Mouse (Mus musculus): Measurements from ENCODE around the gene Ctbp2.

Ctbp2 gene

DNA sequence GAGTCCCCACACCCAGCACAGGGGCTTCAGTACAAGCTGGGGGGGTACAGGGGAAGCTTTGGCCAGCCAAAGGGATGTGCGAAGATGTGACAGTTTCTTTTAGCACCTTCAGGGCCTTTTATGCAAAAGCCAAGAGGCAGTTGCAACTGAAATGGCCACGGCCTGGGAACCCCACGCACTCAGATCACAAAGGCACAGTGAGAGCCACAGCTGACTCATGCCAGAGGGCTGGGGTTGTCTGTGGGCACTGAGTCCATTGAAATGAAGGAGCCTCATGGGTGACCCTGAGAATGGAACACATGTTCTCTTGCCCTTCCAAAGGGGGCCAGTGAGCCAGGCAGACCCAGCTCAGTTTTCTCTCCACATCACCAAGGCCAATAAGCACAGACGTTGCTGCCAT, 115.5 kb downstream of the Ctbp2 start:
- no peak for DNase-seq (ENCODE audit: low spot score in 2 of 2)

DNA sequence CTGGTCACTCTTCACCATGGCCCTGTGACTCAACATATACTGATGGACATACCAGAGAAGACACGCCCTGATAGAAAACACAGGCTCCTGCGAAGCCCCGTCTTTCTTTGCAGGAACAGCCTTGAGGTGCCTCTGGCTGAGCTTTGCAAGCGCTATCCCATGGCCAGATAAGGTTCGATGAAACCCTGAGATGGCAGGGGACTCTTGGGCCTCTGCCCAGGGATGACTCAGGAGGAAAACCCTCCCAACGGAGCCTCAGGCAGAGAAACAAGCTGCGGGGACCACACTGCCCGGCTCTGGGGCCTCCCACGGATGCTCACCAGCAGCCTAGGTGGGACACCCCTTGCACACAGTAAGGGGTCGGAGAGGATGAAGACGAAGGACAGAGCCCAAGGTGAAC, 116.8 kb downstream of the Ctbp2 start:
- no peak for DNase-seq (ENCODE audit: low spot score in 2 of 2)

- no peak for DNase-seq (ENCODE audit: low spot score in 2 of 2)
Measured at GRCm38 (mm10) chr7:133005772-133006171, 118.4 kb downstream of the Ctbp2 start.

- peak; percentile 80 to 86 for DNase-seq (ENCODE audit: low spot score in 2 of 2)
Measured at GRCm38 (mm10) chr7:133003421-133003820, 120.7 kb downstream of the Ctbp2 start.

DNA sequence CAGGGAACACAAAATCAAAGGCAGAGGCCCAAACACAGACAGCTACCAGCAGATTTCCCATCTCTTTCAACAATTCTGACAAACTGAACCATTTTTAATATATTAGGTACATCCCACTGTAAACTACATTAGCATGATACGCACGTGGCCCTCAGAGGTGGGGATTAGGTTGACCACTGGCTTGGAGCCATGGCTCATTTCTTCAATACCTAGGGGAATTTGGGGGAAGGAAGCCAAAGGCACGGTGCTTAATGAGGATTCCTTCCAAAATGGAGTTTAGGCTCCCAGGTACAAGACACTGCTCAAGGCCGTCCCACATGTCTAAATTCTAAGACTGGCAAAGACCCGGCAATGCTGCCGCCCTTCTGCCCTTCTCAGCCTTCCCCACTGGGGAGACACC, 121.9 kb downstream of the Ctbp2 start:
- no peak for DNase-seq (ENCODE audit: low spot score in 2 of 2)

GRCm38 (mm10) chr7:133001388-133001787, 122.8 kb downstream of the Ctbp2 start:
- DNase-seq (ENCODE audit: low spot score in 2 of 2) = no peak

DNA sequence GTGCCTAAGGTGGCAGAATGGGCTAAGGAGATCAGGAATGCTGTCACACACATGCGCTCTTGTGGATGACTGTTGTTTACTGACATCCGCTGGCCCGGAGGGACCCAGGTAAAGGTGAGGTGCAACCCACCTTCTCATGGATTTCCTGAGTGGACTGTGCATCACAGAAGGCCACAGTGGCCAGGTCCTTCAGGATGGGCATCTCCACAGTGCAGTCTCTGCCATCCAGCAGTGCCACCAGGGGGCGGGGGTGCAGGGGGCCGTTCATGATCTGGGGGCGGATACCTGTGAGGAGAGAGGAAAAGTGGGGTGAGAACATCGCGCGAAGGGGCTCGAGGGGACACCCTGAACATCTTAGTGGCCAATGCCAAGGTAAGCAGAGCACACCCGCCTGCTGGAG, 125.1 kb downstream of the Ctbp2 start:
- no peak for DNase-seq (ENCODE audit: low spot score in 2 of 2)

DNA sequence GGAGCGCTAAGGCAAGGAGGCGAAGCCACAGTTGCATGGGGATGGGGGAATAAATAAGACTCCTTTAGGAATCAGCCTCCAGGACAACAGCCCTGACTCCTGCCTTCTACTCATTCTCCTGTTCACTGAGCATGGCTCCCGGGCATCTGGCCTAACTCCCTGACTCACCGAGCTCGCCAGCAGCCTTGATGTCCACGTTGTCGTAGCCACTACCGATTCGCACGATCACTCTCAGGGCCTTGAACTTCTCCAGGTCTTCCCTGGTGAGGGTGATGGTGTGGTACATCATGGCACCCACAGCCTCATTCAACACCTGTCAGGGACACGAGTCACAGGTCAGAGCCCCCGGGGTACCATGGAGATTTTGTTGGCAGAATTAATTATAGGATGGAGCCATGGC, 125.5 kb downstream of the Ctbp2 start:
- no peak for DNase-seq (ENCODE audit: low spot score in 2 of 2)

- no peak for DNase-seq (ENCODE audit: low spot score in 2 of 2)
Measured at GRCm38 (mm10) chr7:132996391-132996790, 127.8 kb downstream of the Ctbp2 start.

DNA sequence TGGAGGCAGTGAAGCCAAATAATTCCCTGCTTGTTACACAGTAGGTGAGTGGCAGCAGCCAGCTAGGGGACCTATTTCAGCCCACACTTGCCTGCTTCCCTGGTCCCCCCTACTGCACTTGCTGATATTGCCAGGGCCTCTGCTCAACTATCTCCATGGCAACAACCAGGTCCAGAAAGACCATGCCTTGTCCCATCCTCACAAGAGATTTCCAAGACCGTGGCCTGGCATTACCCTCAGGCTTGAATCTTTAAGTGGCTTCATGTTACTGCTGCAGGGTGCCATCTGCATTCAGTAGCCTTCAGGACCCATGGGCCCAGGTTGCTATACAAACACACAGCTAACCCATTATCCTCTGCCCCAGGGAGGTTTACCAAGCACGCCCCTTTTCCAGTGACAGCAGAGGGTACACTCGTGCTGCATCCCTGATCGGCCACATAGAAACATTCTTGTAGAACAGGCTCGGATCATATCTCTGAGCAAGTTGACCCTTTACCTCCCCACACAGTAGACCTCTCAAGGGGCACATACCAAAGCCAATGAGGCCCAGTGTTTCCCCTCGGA, 129.4 kb downstream of the Ctbp2 start:
- DNase-seq (ENCODE audit: low spot score in 2 of 2) = no peak

DNA sequence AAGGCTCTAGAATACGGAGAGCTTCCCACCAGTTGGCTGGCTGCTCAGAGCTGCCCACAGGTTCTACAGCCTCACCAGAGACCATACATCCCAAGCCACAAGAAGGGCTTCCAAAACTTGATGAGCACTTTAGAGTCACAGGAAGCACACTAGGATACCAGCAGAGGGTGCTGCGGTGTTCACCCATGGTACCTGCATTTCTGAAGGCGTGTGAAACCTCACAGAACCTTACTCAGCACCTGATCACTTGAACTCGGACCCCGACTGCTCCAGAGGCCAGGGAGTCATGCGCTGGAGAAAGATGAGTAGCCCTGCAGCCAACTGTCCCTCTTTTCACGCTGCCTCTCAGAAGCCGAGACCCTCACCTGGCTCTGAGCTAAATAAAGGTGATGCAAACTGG, 130.0 kb downstream of the Ctbp2 start:
- DNase-seq (ENCODE audit: low spot score in 2 of 2) = no peak

- no peak for DNase-seq (ENCODE audit: low spot score in 2 of 2)
Measured at GRCm38 (mm10) chr7:132992967-132993615, 131.1 kb downstream of the Ctbp2 start.

DNA sequence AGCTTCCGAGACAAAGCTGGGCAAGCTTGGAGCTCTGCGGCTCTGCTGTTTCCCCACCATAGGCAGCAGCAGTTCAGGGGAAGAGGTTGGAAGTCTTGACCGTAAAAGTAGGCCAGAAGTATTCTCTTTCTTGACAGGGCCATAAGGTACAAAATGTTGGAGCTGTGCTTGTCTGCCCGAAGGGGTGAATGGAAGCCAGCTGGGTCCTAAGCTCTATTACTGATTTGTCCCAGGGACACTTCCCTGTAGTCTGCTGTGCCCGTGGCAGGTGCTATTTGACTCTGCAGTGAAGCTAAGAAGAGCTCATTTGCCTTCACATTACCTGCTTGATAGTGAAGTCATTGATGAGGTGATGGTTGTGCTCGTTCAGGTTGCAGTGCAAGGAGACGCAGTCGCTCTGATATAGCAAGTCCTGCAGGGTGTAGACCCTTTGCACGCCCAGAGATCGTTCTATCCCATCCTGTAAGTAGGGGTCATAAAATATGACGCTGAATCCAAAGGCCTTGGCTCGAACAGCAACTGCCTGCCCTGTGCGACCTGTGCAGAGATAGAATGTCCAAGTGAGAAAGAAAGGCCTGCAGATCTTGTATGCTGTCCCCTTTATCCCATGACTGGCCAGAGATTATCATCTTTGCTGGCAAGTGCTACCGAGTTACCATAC, 132.8 kb downstream of the Ctbp2 start:
- no peak for DNase-seq (ENCODE audit: low spot score in 2 of 2)

DNA sequence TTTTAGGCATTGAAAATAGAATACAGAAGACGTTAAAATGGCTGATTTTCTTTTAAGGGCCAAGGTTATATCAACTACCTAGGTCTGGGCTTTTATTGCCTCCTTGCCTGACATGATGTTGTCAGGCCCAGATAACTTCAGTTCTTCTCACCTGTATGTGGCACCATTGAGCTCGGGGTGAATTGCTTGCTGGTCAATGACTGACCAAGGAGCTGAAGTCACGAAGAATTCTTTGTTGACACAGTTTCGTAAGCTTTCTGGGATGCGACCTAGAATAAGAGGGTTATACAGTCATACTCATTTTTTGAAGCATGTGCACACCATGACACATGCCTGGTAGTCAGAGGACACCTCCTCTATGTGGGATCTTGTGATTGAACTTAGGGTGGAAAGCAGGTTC, 134.3 kb downstream of the Ctbp2 start:
- DNase-seq (ENCODE audit: low spot score in 2 of 2) = no peak

DNA sequence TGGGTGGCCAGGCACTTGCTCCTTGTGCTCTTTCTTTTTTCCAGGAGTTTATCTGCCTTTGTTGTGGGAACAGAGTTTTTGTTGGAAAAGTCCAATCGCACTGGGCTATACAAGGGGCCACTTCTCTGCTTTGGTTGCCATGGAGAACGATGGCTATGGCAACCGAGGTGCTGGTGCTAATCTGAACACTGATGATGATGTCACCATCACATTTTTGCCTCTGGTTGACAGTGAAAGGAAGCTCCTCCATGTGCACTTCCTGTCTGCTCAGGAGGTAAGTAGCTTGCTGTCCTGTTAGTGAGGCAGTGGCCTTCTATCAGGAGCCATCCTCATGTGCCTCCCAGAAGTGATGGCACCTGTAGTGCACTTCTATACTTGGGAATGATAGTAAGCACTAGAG, 141.5 kb downstream of the Ctbp2 start:
- no peak for DNase-seq (ENCODE audit: low spot score in 2 of 2)

- no peak for DNase-seq (ENCODE audit: low spot score in 2 of 2)
Measured at GRCm38 (mm10) chr7:132977981-132978380, 146.2 kb downstream of the Ctbp2 start.

DNA sequence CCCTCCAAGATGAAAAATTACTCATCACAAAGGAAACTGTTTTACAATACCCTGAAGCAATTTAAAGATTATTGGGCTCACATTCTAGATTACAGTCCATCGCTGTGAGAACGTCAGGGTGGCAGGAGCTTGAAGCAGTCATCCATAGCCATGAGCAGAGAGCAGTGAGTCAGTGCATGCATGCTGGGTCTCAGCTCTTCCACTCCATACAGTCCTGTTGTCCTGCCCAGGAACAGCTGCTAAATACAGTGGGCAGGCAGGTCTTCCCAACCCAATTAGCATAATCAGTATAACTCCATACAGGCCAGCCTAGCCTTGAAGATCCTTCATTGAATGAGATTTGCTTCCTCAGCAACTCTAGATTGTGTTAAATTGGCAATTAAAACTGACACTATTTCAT, 148.1 kb downstream of the Ctbp2 start:
- no peak for DNase-seq (ENCODE audit: low spot score in 2 of 2)

DNA sequence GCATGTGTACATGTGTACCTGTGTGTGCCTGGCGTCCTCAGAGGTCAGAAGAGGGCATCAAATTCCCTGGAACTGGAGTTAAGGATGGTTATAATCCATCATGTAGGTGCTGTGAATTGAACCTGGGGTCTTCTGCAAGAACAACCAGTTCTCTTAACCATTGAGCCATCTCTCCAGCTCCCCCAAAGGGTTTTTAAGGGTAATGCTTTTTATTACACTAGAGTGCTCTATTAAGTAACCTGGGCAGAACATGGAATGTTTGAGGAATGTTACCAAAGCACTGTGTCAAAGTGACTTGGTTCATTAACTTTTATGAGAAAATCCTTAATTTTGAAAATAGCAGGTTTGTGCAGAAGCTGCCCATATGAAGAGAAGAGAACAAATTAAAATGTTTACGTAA, 152.1 kb downstream of the Ctbp2 start:
- no peak for DNase-seq (ENCODE audit: low spot score in 2 of 2)

DNA sequence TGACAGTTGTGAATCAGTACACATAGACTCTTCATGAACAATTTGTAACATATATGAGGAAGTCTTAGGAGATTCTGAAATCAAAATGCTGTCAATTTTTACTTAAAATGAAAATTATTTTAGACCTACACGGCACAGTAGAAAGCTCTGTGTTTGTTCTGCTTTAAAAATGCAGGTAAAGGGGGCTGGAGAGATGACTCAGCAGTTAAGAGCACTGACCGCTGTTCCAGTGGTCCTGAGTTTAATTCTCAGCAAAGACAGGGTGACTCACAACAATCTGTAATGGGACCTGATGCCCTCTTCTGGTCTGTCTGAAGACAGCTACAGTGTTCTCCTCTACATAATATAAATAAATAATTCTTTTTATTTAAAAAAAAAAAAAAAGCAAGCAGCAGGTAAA, 158.4 kb downstream of the Ctbp2 start:
- DNase-seq (ENCODE audit: low spot score in 2 of 2) = no peak

- no peak for DNase-seq (ENCODE audit: low spot score in 2 of 2)
Measured at GRCm38 (mm10) chr7:132964395-132964794, 159.8 kb downstream of the Ctbp2 start.

DNA sequence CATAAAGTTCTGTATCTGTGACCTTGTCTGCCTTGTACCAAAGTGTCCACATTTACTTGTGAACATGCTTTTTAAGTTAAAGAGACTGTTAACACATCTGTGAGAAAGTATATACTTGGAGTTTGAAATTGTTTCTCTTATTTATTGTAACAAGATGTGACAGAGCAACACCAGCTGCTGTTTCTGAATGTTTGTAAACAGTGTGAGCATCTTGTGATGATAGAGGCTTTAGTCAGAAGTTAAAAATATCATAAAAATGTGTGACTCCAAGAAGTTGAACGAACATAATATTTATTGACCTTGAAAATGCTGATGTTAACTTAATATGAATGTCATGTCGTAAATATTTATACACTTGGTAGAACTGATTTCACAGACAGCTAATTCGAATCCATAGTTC, 173.5 kb downstream of the Ctbp2 start:
- no peak for DNase-seq (ENCODE audit: low spot score in 2 of 2)

GRCm38 (mm10) chr7:132949968-132950367, 174.2 kb downstream of the Ctbp2 start:
- no peak for DNase-seq (ENCODE audit: low spot score in 2 of 2)

- DNase-seq (ENCODE audit: low spot score in 2 of 2) = no peak
Measured at GRCm38 (mm10) chr7:132940569-132940968, 183.6 kb downstream of the Ctbp2 start.
